ENCODE assay signal across 9 mouse cellular contexts in the genomic region with DNA sequence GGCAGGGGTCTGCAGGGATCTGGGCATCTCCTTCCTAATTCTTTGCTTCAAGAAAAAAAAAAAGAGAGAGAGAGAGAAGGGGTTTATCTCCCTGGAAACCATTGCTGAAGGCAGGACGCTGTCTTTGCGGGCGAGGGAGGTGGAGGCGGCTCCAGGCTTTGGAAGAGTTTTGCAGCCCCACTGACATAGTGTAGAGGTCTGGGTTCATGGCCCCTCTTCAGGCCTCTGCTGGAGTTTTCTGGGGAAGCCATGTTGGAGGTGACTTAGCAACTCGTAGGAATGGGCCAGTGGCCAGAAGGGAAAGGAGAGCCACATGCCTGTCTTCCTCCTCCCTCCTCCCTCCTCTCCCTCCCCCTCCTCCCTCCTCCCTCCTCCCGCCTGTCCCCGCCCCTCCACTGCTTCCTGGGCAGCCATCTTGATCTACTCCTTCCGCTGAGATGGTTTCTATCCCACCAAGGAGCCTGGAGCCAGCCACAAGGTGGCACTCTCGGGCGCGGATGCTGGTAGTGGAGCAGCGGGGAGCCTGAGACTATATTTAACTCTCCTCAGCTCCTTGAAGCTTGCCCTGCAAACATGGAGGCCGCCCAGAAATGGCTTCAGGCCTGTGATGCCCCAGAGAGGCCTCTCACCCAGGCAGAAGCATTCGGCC. TPM values are rescaled to one million over a fixed set of nuclear protein-coding genes. Genes with fewer than 3 reads are reported as not detected.
DNase-seq lines count a peak whose midpoint lies in the region; ATAC-seq and TF ChIP-seq lines count a peak whose summit lies in the region.
"Had no signal": no experiment of that assay in that cellular context is flagged by ENCODE, and none has a peak within 500 bp of the region (broad histone marks: within the 10 kb centered on the region; RNA-seq: fewer than 3 reads in every experiment).

No protein-coding gene starts in this region.

- 0 out of 2 replicates have a peak, but pooled peaks have one; percentile 51 for TF ChIP-seq EP300 in ES-Bruce4 (IDR thresholded peaks at IDR 0.05; ENCODE audit: insufficient read depth, low read depth, low read length)

- H3K27me3 ChIP-seq in ES-Bruce4 (ENCODE audit: control insufficient read depth, insufficient read depth, low read length, poor library complexity, severe bottlenecking) = no peaks in the 10 kb centered on the region
- no peaks in the 10 kb centered on the region for H3K27me3 ChIP-seq in forebrain, embryonic 16.5 days (replicated peaks; ENCODE audit: control insufficient read depth, insufficient read depth, low read length)

- ATAC-seq in forebrain, embryonic 16.5 days = peak; percentile 91

- H3K4me3 ChIP-seq in ES-Bruce4 (ENCODE audit: low read depth, low read length) = peak overlapping the region; percentile 64
- H3K4me3 ChIP-seq in forebrain, embryonic 16.5 days (replicated peaks; ENCODE audit: low read length) = no peak overlapping the region
- no peak overlapping the region for H3K4me3 ChIP-seq in olfactory bulb, adult 2 months (ENCODE audit: insufficient read depth, low read depth, low read length)

- DNase-seq in cerebellum, adult 11-12 months = peak; percentile 68
- peak; percentile 51 to 75 for DNase-seq in heart, postnatal 36 days
- peak; percentile 80 to 86 for DNase-seq in layer of hippocampus, adult 18-20 months (ENCODE audit: low spot score in 2 of 2)
- DNase-seq in lung, adult 18-20 months = peak; percentile 87 to 91
- DNase-seq in thymus, adult 18-20 months = peak; percentile 47 to 66

- peak overlapping the region; percentile 85 for H3K27ac ChIP-seq in ES-Bruce4 (ENCODE audit: insufficient read depth, low read length)
- no peak overlapping the region for H3K27ac ChIP-seq in forebrain, embryonic 16.5 days (ENCODE audit: low read length)
- no peak overlapping the region for H3K27ac ChIP-seq in olfactory bulb, adult 2 months (ENCODE audit: insufficient read depth, low read depth, low read length)
- H3K27ac ChIP-seq: macrophage had no signal

- H3K9ac ChIP-seq in ES-Bruce4 (ENCODE audit: low read depth, poor library complexity, severe bottlenecking) = peak overlapping the region; percentile 80
- no peak overlapping the region for H3K9ac ChIP-seq in forebrain, embryonic 16.5 days (replicated peaks; ENCODE audit: low read depth, low read length)

- H3K9me3 ChIP-seq in ES-Bruce4 (replicated peaks; ENCODE audit: control insufficient read depth, insufficient read depth, low read length, poor library complexity, severe bottlenecking) = no peaks in the 10 kb centered on the region
- H3K9me3 ChIP-seq in forebrain, embryonic 16.5 days (ENCODE audit: control insufficient read depth, low read length) = no peaks in the 10 kb centered on the region

- 23% methylated on average over 12 of the region's 14 CpGs for WGBS in forebrain, embryonic 16.5 days
- whole genome bisulfite sequencing in olfactory bulb, adult 2 months = 24% methylated on average over 13 of the region's 14 CpGs

- intact Hi-C loops in heart, postnatal 36 days (cut with DNase I) = no loop called here

- H3K4me1 ChIP-seq in ES-Bruce4 (ENCODE audit: control insufficient read depth, insufficient read depth, low read length) = peaks cover 10% of the 10 kb centered on the region
- peaks cover 7% of the 10 kb centered on the region; the same call in 1 of the 2 replicates for H3K4me1 ChIP-seq in forebrain, embryonic 16.5 days (replicated peaks; ENCODE audit: control insufficient read depth, insufficient read depth, low read length)
- H3K4me1 ChIP-seq in olfactory bulb, adult 2 months (ENCODE audit: control insufficient read depth, insufficient read depth, low read length) = peaks cover 14% of the 10 kb centered on the region

- TF ChIP-seq POLR2A in ES-Bruce4 (IDR thresholded peaks at IDR 0.05; ENCODE audit: insufficient read depth, low read length) = peak; percentile 26
- TF ChIP-seq POLR2A in olfactory bulb, adult 2 months (IDR thresholded peaks at IDR 0.05; ENCODE audit: insufficient read depth, low read depth, low read length) = no peak

- no peak overlapping the region for H3K4me2 ChIP-seq in forebrain, embryonic 16.5 days (ENCODE audit: low read length)

- TF ChIP-seq CTCF in ES-Bruce4 (IDR thresholded peaks at IDR 0.05; ENCODE audit: low read depth, low read length) = peak; percentile 81
- TF ChIP-seq CTCF in olfactory bulb, adult 2 months (IDR thresholded peaks at IDR 0.05; ENCODE audit: insufficient read depth, low read depth, low read length) = peak; percentile 47; the same call in 1 of the 2 replicates

- no peaks in the 10 kb centered on the region for H3K36me3 ChIP-seq in ES-Bruce4 (ENCODE audit: control insufficient read depth, insufficient read depth, low read length, poor library complexity, severe bottlenecking)
- H3K36me3 ChIP-seq in forebrain, embryonic 16.5 days (ENCODE audit: control insufficient read depth, insufficient read depth) = no peaks in the 10 kb centered on the region

RNA-seq across cellular contexts. Expression of a gene that starts 47.5 kb away (rescaled TPM):
- polyA plus RNA-seq in ES-Bruce4 (2011; ENCODE audit: insufficient read depth, insufficient read length, low read depth, missing spikeins) = 55.0 and 55.3 TPM in 2 replicates
- 6.1 and 6.2 TPM in 2 replicates for polyA plus RNA-seq in forebrain, embryonic 16.5 days (2015; fragmentation: Nextera tagmentation; extraction: Ambion mirVana)
- 1 to 10 TPM; 2.7 to 3.1 TPM for total RNA-seq in heart, postnatal 36 days (2021)
- total RNA-seq in layer of hippocampus, adult 18-20 months (2021) = 1 to 10 TPM; 4.0 to 5.0 TPM
- polyA plus RNA-seq in olfactory bulb, adult 2 months (2012; ENCODE audit: insufficient read depth, insufficient read length, low replicate concordance, missing spikeins) = not detected in 2 replicates
- polyA plus RNA-seq: macrophage had no signal
